Mouse (Mus musculus) forebrain, embryonic 12.5 days (tissue): ENCODE data around the gene Timp1. TPM values are rescaled to one million over a fixed set of nuclear protein-coding genes. Genes with fewer than 3 reads are reported as not detected.

Source experiments
- microRNA-seq: library from miRNA; unstranded; fragments of <30 nt; microRNA quantifications from one replicate; pipeline ENCODE4, GENCODE M21; 2017
- polyA plus RNA-seq: library from polyadenylated mRNA; unstranded; fragments of >200 nt; fragmentation: Nextera tagmentation; extraction: Ambion mirVana; gene quantifications from 2 replicates; pipeline ENCODE4 v1.2.1, GENCODE M21; 2016

The Timp1 gene
- polyA plus RNA-seq, 1 experiment from 2014 or later, result 4.2 TPM

Small RNA genes lying within 50 kb of the gene (microRNA-seq; reads per million reads assigned to microRNA genes)
- gene Gm24824 (not detected), gene Mir5617 (not detected)

Other genes starting within 250 kb of the Timp1 start
- gene Uba1, start 211.8 kb upstream of the Timp1 start, polyA plus RNA-seq, result 336 and 380 TPM in 2 replicates
- gene Cdk16, start 182.2 kb upstream of the Timp1 start, polyA plus RNA-seq, result 136 and 142 TPM in 2 replicates
- 72.8 and 77.7 TPM in 2 replicates for gene Usp11, start 166.3 kb upstream of the Timp1 start, polyA plus RNA-seq
- 132 and 133 TPM in 2 replicates for gene Araf, start 72.4 kb upstream of the Timp1 start, polyA plus RNA-seq
- gene Syn1, start 50.8 kb downstream of the Timp1 start, polyA plus RNA-seq, result 15.4 and 17.8 TPM in 2 replicates
- 4.2 and 6.0 TPM in 2 replicates for gene Cfp, start 61.4 kb downstream of the Timp1 start, polyA plus RNA-seq
- 20.2 and 20.4 TPM in 2 replicates for gene Elk1, start 80.4 kb downstream of the Timp1 start, polyA plus RNA-seq
- gene Uxt, start 91.9 kb downstream of the Timp1 start, polyA plus RNA-seq, result 56.5 and 59.3 TPM in 2 replicates
- gene Zfp182, start 192.2 kb downstream of the Timp1 start, polyA plus RNA-seq, result 8.1 and 8.4 TPM in 2 replicates
- not detected in 2 replicates for gene Spaca5, start 198.2 kb downstream of the Timp1 start, polyA plus RNA-seq
- 2.6 and 3.2 TPM in 2 replicates for gene Zfp300, start 219.4 kb downstream of the Timp1 start, polyA plus RNA-seq
- not detected in 2 replicates for gene Ssxa1, start 245.7 kb downstream of the Timp1 start, polyA plus RNA-seq